Mouse (Mus musculus): ENCODE measurements around the gene Arhgef12.

DNA sequence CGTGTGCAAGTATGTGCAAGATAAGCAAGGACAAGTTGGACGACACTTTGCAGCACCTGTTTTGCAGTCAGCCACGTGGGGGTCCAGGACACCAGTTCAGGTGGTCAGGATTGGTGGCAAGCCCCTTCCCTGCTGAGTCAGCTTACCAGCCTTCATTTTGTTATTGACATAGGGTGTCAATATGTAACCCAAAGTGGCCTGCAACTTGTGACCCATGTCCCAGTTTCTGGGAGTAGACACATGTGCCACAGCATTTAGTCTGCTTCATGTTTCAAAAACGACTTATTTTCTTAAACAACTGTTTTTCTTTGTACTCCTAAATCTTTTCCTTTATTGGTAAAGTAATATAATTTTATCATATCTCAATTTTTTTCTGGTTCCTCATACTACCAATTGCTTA, 112.3 kb downstream of the Arhgef12 start:
- TF ChIP-seq CTCF (IDR thresholded peaks at IDR 0.05; ENCODE audit: insufficient read depth, low read depth, low read length) (no peak), POLR2A (IDR thresholded peaks at IDR 0.05; ENCODE audit: insufficient read depth, low read depth, low read length) (no peak)
